Mouse (Mus musculus) hindbrain, embryonic 14.5 days (tissue): ENCODE measurements around the gene Mapre1. TPM values are rescaled to one million over a fixed set of nuclear protein-coding genes. Genes with fewer than 3 reads are reported as not detected.

Source experiments
- ATAC-seq: fragments of 200-750 bp; cut with Nextera tagmentation; 2 replicates; pipeline ENCODE4 v1.8.0; 2017; ENCODE audit warnings: moderate number of reproducible peaks, mild to moderate bottlenecking, moderate TSS enrichment, moderate library complexity; ENCODE audit not compliant: low FRiP score
- DNase-seq: peaks from one replicate; pipeline ENCODE4 v3.0.0-alpha.2; 2015; ENCODE audit warnings: low spot score
- H3K27ac ChIP-seq: fragments of 300-500 bp; sonication (generic); 2 replicates; pipeline ENCODE4 v1.5.1; 2014; ENCODE audit warnings: mild to moderate bottlenecking, moderate library complexity
- H3K27me3 ChIP-seq: fragments of 300-500 bp; sonication (generic); 2 replicates; pipeline ENCODE4 v1.6.1; 2014; ENCODE audit warnings: mild to moderate bottlenecking, low read length, mixed read lengths; ENCODE audit not compliant: control insufficient read depth, insufficient read depth
- H3K36me3 ChIP-seq: fragments of 300-500 bp; sonication (generic); replicated peaks from 2 replicates; pipeline ENCODE4 v1.6.1; 2014; ENCODE audit not compliant: control insufficient read depth, insufficient read depth
- H3K4me1 ChIP-seq: fragments of 300-500 bp; sonication (generic); replicated peaks from 2 replicates; pipeline ENCODE4 v1.6.1; 2014; ENCODE audit warnings: antibody characterized with exemption, low read length, mixed read lengths; ENCODE audit not compliant: control insufficient read depth, insufficient read depth
- H3K4me2 ChIP-seq: fragments of 300-500 bp; sonication (generic); replicated peaks from 2 replicates; pipeline ENCODE4 v1.6.1; 2014; ENCODE audit warnings: mild to moderate bottlenecking, moderate library complexity
- H3K4me3 ChIP-seq: fragments of 300-500 bp; sonication (generic); replicated peaks from 2 replicates; pipeline ENCODE4 v1.5.1; 2014; ENCODE audit warnings: mild to moderate bottlenecking, low read length
- H3K9ac ChIP-seq: fragments of 300-500 bp; sonication (generic); 2 replicates; pipeline ENCODE4 v1.6.1; 2014
- H3K9me3 ChIP-seq: fragments of 300-500 bp; sonication (generic); 2 replicates; pipeline ENCODE4 v1.6.1; 2016; ENCODE audit warnings: low read length; ENCODE audit not compliant: control insufficient read depth
- WGBS: fragments of 180-500 bp; shearing (Covaris S2); extraction: QIAGEN DNeasy Blood & Tissue Kit; methylation state at CpG from one replicate; pipeline ENCODE4 v1.1.7; 2014; 5-methylcytosine and 5-hydroxymethylcytosine counted together
- polyA plus RNA-seq: library from polyadenylated mRNA; unstranded; fragments of >200 nt; fragmentation: Nextera tagmentation; extraction: Ambion mirVana; gene quantifications from 2 replicates; pipeline ENCODE4 v1.2.1, GENCODE M21; 2014

Mapre1 gene
- polyA plus RNA-seq, 1 experiment from 2014 or later, result 394 TPM

DNA sequence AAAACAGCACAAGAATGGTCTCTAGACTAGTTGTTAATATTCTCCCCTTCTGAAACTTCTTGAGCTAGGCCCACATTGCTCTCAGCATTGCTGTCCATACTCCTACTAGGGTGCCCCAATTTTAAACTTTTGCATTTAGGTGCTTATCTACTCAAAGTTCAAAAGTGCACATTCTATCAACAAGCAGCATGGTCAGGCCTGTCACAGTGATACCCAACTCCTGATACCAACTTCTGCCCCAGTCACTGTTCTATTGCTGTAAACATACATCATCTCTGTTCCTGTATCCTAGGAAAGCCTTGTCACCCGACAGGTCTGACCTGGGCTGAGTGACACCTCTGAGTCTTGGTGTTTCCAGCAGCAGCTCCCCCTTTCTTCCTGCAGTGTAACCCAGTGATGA is 18.0 kb upstream of the Mapre1 start:
- ATAC-seq (no peak), DNase-seq (no peak)
- 83% methylated on average over 1 of the region's 1 CpGs for WGBS
- H3K27ac ChIP-seq, result no peak overlapping the region
- H3K9ac ChIP-seq, result no peak overlapping the region
- H3K4me1 ChIP-seq, result no peaks in the 10 kb centered on the region
- no peak overlapping the region for H3K4me3 ChIP-seq
- H3K4me2 ChIP-seq, result no peak overlapping the region
- H3K36me3 ChIP-seq, result no peaks in the 10 kb centered on the region
- H3K9me3 ChIP-seq, result no peaks in the 10 kb centered on the region
- H3K27me3 ChIP-seq, result no peaks in the 10 kb centered on the region

DNA sequence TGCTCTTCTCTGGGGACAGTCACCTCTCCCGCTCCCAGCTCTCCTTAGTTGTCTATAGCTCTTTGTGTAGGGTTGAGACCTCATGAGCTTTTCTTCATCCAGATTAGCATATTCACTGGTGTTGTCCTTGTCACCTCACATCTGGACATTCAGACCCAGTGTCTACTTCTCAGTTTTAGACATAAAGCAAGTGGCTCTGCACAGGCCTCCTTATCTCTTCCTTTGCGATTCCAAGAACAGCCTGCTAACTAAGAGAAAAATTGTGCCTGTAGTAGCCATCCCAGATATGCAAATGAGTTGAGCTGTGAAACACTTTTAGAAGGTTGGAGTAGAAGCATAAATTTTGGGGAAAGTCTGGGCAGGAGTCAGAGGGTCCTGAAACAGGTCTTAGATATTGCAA is 16.6 kb upstream of the Mapre1 start:
- no peaks in the 10 kb centered on the region for H3K36me3 ChIP-seq
- ATAC-seq (no peak), DNase-seq (no peak)
- no peak overlapping the region for H3K4me3 ChIP-seq
- no peaks in the 10 kb centered on the region for H3K27me3 ChIP-seq
- no peak overlapping the region for H3K4me2 ChIP-seq
- no peaks in the 10 kb centered on the region for H3K4me1 ChIP-seq
- WGBS, result 82% methylated on average over 2 of the region's 2 CpGs
- H3K9me3 ChIP-seq, result no peaks in the 10 kb centered on the region
- no peak overlapping the region for H3K27ac ChIP-seq
- no peak overlapping the region for H3K9ac ChIP-seq

DNA sequence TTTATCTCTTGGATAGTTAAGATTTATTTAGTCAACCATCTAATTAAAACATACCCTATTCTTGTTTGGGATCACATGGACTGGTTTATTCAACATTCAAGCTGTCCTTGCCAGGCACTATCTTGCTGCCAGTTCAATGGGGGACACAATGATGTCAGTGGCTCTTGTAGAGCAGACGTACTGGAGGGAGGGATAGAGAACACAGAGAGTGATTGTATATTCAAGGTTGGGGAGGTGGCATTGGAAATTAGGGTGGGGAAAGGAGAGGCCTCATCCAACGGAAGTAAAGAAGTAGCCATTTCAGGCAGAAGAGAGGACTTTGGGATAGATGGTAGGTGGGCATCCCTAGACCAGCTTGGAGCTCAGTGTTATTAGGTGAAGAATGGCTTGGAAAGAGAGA is 16.2 kb upstream of the Mapre1 start:
- Histone ChIP-seq H3K9ac (no peak overlapping the region), H3K27me3 (no peaks in the 10 kb centered on the region), H3K4me1 (no peaks in the 10 kb centered on the region), H3K36me3 (no peaks in the 10 kb centered on the region), H3K9me3 (no peaks in the 10 kb centered on the region), H3K4me3 (no peak overlapping the region), H3K27ac (no peak overlapping the region), H3K4me2 (no peak overlapping the region)
- no peak for DNase-seq
- no peak for ATAC-seq
- 62% methylated on average over 2 of the region's 2 CpGs for WGBS

DNA sequence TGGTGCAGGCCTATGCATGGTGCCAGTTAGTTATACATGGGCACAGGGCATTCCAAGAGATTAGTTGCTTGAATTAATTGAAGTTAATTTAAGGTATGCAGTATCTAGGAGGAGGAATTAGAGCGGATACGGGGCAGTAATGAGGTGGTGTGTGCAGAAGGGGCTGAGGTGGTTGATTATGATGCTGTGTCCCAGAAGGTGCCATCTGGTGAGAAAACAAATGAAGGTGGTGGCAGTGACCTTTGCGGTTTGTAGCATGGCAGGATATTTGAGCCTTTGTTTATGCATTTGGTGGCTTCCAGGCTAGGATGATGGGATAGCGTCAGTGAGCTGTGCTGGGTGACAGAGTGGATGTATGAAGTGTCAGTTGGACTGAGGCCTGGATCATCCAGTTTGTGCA is 15.8 kb upstream of the Mapre1 start:
- Histone ChIP-seq H3K9me3 (no peaks in the 10 kb centered on the region), H3K36me3 (no peaks in the 10 kb centered on the region), H3K4me2 (no peak overlapping the region), H3K27me3 (no peaks in the 10 kb centered on the region), H3K4me1 (no peaks in the 10 kb centered on the region), H3K27ac (no peak overlapping the region), H3K9ac (no peak overlapping the region), H3K4me3 (no peak overlapping the region)
- WGBS, result 78% methylated on average over 4 of the region's 4 CpGs
- no peak for ATAC-seq
- no peak for DNase-seq

DNA sequence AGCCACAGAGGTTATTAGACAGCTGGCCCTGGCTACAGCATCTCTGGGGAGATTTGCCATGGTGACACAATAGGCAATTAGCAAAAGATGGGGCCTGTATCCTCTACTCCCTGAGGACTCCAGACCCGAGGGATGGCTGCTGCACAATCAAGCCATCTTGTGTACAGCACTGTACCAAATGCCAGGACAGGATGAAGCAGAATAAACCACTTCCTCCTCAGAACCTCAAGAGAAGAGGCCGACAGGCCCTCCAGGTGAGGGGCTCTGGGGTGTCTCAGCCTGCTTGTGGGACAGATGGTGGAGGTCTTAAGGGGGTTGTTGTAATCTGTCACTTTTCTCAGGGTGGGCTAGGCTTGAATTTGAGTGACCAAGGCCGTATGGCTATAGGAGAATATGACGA is 7.0 kb upstream of the Mapre1 start:
- WGBS, result 85% methylated on average over 4 of the region's 4 CpGs
- Histone ChIP-seq H3K4me1 (no peaks in the 10 kb centered on the region), H3K4me2 (no peak overlapping the region), H3K36me3 (no peaks in the 10 kb centered on the region), H3K9me3 (no peaks in the 10 kb centered on the region), H3K27ac (no peak overlapping the region), H3K9ac (no peak overlapping the region), H3K4me3 (no peak overlapping the region), H3K27me3 (no peaks in the 10 kb centered on the region)
- ATAC-seq (no peak), DNase-seq (no peak)

DNA sequence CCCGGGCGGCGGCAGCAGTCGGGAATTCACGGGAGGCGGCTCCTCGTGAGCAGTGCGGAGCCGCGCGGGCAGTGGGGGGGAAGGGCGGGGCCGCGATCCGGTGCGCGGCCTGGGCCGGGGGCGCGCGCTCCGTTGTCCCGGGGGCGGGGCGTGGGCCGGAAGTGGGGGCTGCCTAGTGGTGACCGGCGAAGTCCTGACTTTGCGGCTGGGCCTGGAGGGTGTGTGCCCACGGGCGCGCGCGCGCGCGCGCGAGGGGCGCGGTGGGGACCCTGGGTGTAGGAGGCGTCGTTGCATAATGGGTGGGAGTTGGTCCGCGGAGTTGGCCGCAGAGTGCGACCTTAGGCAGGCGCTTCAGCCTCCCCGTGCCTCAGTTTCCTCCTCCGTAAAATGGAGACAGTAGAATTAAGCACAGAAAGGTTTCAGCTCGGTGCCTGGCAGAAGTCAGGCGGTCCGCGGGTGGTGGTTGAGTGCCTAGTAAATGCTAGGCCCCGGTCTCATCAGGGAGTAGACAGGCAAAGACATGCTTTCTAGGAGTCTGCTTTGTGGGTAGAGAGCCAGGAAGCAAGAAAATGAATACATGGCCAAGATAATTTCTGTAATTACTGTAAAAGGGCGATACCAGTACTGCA is 477 bp downstream of the Mapre1 start:
- Histone ChIP-seq H3K9me3 (no peaks in the 10 kb centered on the region), H3K36me3 (peaks cover 1% of the 10 kb centered on the region), H3K27ac (peak overlapping the region; percentile 98), H3K9ac (peak overlapping the region; percentile 80), H3K4me3 (peak overlapping the region; percentile 78), H3K4me2 (peak overlapping the region; percentile 78), H3K27me3 (no peaks in the 10 kb centered on the region), H3K4me1 (peaks cover 34% of the 10 kb centered on the region)
- under 1% methylated on average over 49 of the region's 56 CpGs for WGBS
- ATAC-seq, result peak; percentile 85
- DNase-seq, result peak; percentile 70

DNA sequence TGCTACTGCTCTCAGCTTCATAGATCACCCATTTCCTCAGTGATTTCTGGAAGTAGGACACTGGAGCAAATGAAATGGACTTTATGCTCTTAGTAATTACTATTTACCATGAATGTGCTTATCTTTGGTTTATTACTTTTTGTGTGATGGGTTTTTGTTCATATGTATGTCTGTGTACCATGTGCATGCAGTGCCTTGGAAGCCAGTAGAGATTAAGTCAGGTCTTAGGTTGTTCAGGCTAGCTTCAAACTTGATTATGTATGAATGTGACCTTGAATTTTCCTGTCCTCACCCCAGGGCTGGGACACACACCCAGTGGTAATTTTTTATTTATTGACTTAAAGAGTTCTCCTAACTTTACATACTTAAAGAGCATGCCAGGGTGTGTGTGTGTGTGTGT is 6.9 kb downstream of the Mapre1 start:
- Histone ChIP-seq H3K27ac (no peak overlapping the region), H3K27me3 (no peaks in the 10 kb centered on the region), H3K4me1 (peaks cover 25% of the 10 kb centered on the region), H3K4me3 (no peak overlapping the region), H3K9ac (no peak overlapping the region), H3K9me3 (no peaks in the 10 kb centered on the region), H3K36me3 (peaks cover 12% of the 10 kb centered on the region), H3K4me2 (no peak overlapping the region)
- no peak for ATAC-seq
- DNase-seq, result no peak

DNA sequence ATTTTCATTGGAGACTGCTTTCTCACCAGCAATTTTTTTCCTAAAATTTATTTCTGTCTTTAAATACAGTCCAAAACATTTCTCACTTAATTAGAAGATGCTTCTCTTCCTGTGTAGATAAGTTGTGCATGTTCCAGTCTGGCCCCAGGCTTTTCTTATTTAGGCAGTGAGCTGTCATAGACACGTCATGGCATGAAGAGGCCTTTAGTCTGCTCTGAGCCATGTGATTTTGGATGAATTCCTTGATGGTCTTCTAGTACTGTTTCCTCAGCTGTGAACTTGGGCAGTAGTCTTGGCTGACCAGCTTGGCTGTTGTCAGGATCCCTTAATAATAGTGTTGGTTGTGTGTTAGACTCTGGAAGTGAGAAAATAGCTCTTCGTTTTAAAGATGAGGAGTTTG is 9.3 kb downstream of the Mapre1 start:
- H3K27ac ChIP-seq, result no peak overlapping the region
- no peak overlapping the region for H3K4me2 ChIP-seq
- no peaks in the 10 kb centered on the region for H3K9me3 ChIP-seq
- H3K9ac ChIP-seq, result no peak overlapping the region
- H3K27me3 ChIP-seq, result no peaks in the 10 kb centered on the region
- H3K36me3 ChIP-seq, result peaks cover 12% of the 10 kb centered on the region
- WGBS, result 81% methylated on average over 2 of the region's 2 CpGs
- peaks cover 7% of the 10 kb centered on the region for H3K4me1 ChIP-seq
- ATAC-seq (no peak), DNase-seq (no peak)
- H3K4me3 ChIP-seq, result no peak overlapping the region

DNA sequence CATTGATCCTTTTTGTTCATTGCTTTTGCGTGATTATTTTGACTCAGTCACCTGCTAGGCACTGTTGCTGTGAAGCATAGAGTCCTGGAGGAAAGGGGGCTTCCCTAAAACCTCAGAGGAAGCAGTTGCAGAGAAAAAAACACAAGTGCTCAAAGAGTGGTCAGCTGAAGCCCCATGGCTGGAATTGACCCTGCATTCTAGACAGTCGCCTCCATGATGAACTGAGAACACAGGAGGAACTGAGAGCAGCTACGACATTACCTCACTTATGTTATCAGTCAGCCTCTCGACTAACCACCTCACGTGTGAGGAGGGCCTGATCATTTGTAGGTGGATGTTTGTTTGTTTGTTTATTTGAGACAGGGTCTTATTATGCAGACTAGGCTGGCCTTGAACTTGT is 21.0 kb downstream of the Mapre1 start:
- H3K4me2 ChIP-seq, result no peak overlapping the region
- no peaks in the 10 kb centered on the region for H3K9me3 ChIP-seq
- H3K27ac ChIP-seq, result no peak overlapping the region
- no peaks in the 10 kb centered on the region for H3K4me1 ChIP-seq
- H3K27me3 ChIP-seq, result no peaks in the 10 kb centered on the region
- WGBS, result 95% methylated on average over 5 of the region's 5 CpGs
- no peak overlapping the region for H3K9ac ChIP-seq
- DNase-seq, result no peak
- no peak for ATAC-seq
- H3K36me3 ChIP-seq, result peaks cover 98% of the 10 kb centered on the region
- H3K4me3 ChIP-seq, result no peak overlapping the region

DNA sequence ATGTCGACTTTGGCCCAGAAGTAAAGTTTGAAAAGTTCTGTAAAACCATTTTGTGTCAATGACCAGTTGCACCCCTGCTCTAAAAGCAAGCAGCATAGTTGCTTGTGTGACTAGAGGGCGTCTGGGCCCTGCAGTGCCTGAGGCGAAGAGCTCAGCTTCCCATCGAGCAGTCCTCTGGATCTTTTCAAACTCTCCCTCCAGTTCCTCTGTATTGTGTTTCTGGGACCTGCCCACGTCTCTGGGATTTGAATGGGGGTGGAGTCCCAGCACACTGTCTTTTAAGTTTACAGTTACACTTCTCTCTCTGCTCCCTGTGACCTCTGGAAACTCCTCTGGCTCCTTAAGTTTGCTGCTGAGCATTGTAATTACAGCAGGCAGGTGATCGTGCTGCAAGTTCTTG is 26.4 kb downstream of the Mapre1 start:
- ATAC-seq, result no peak

More for the DNA sequence above, 26.4 kb downstream of the Mapre1 start:
- DNase-seq, result no peak
- Histone ChIP-seq H3K36me3 (peaks cover 87% of the 10 kb centered on the region), H3K4me3 (no peak overlapping the region), H3K9ac (no peak overlapping the region), H3K27me3 (no peaks in the 10 kb centered on the region), H3K4me1 (no peaks in the 10 kb centered on the region), H3K9me3 (no peaks in the 10 kb centered on the region), H3K4me2 (no peak overlapping the region), H3K27ac (no peak overlapping the region)
- WGBS, result 70% methylated on average over 6 of the region's 6 CpGs
